Mouse (Mus musculus): ENCODE data around the gene Fam219a. TPM values are rescaled to one million over a fixed set of nuclear protein-coding genes. Genes with fewer than 3 reads are reported as not detected.

The Fam219a gene
- total and polyA plus RNA-seq, 2 experiments from 2014 or later: 2.3 to 4.0 TPM

DNA sequence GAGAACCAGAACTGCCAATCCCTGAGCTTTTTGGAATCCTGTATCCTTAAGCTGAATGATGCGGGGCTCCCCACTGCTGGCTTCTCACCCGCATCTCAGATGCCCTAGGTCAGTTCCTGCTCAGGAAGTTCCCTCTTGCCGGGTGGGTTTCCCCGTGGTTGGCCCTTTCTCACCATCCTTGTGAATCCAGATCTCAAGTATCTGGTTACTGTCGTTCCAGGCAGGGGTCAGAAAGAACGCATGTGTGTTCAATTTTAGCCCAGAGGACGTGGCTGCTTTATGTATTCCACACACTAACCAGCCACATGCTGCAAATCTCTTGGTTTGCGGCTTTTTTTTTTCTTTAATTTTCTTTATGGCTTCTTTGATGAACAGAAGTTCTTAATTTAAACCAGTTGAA is 55.6 kb downstream of the Fam219a start:
- 20% methylated on average over 8 of the region's 8 CpGs for WGBS
- Histone ChIP-seq H3K27ac (ENCODE audit: low read depth) (no peak overlapping the region), H3K4me2 (ENCODE audit: low read depth, low read length) (no peak overlapping the region), H3K27me3 (ENCODE audit: control insufficient read depth, insufficient read depth, low read length) (peaks cover 21% of the 10 kb centered on the region; the same call in 1 of the 2 replicates), H3K4me1 (ENCODE audit: control insufficient read depth, insufficient read depth) (no peaks in the 10 kb centered on the region), H3K9ac (replicated peaks; ENCODE audit: low read depth, low read length) (no peak overlapping the region), H3K36me3 (replicated peaks; ENCODE audit: control insufficient read depth, insufficient read depth, low read length) (no peaks in the 10 kb centered on the region), H3K9me3 (replicated peaks; ENCODE audit: control insufficient read depth, low read length) (no peaks in the 10 kb centered on the region), H3K4me3 (ENCODE audit: low read depth, low read length) (no peak overlapping the region)
- DNase-seq (ENCODE audit: low spot score): no peak
- no peak for TF ChIP-seq CTCF (IDR thresholded peaks at IDR 0.05; ENCODE audit: low read depth)
- no peak for TF ChIP-seq EP300 (IDR thresholded peaks at IDR 0.05; ENCODE audit: low read depth)
- no peak for ATAC-seq (ENCODE audit: insufficient read depth, low read depth)

DNA sequence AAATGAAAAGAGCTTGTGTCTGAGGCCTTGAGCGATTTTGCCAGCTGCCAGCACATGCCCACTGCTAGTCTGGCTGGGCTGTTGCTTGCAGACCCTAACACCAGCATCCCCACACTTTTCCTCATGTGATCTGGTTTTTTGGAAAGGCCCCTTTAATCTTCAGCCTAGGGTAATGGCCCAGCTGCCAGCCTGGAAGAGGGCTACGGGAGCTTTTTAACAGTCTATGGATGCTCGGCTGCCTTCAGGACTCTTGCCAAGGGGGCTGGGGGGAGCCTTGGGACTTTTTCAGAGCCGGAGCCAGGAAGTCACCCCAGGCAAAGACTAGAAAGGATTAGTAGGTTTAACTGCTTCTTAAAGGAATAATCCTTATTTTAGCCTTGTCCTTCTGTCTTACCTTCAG is 56.0 kb downstream of the Fam219a start:
- ATAC-seq (ENCODE audit: insufficient read depth, low read depth) (no peak), DNase-seq (ENCODE audit: low spot score) (no peak)
- Histone ChIP-seq H3K4me3 (ENCODE audit: low read depth, low read length) (no peak overlapping the region), H3K9ac (replicated peaks; ENCODE audit: low read depth, low read length) (no peak overlapping the region), H3K36me3 (replicated peaks; ENCODE audit: control insufficient read depth, insufficient read depth, low read length) (no peaks in the 10 kb centered on the region), H3K27me3 (ENCODE audit: control insufficient read depth, insufficient read depth, low read length) (peaks cover 25% of the 10 kb centered on the region), H3K9me3 (replicated peaks; ENCODE audit: control insufficient read depth, low read length) (no peaks in the 10 kb centered on the region), H3K4me2 (ENCODE audit: low read depth, low read length) (no peak overlapping the region), H3K4me1 (ENCODE audit: control insufficient read depth, insufficient read depth) (no peaks in the 10 kb centered on the region), H3K27ac (ENCODE audit: low read depth) (no peak overlapping the region)
- TF ChIP-seq EP300 (IDR thresholded peaks at IDR 0.05; ENCODE audit: low read depth) (no peak), CTCF (IDR thresholded peaks at IDR 0.05; ENCODE audit: low read depth) (no peak)
- WGBS: 36% methylated on average over 4 of the region's 4 CpGs

DNA sequence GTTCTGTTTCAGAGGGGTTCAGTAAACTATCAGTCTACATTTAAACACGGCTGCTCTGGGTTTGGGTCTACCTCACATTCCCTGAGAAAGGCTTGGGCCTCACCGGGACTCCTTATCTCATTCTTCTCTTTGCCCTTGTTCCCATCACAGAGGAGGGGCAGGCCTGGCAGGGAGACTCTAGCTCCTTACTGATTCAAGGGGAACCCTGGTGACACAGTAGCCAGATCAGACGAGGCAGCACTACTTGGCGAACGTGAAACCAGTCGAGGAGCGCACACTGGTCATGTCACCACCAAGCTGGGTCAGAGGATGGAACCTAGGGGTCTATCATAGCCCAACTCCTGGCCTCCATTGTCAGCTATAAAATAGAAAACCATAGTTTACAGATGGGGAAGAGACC is 61.3 kb downstream of the Fam219a start:
- Histone ChIP-seq H3K27ac (ENCODE audit: low read depth) (no peak overlapping the region), H3K27me3 (ENCODE audit: control insufficient read depth, insufficient read depth, low read length) (peaks cover 33% of the 10 kb centered on the region), H3K4me1 (ENCODE audit: control insufficient read depth, insufficient read depth) (peaks cover 14% of the 10 kb centered on the region), H3K4me3 (ENCODE audit: low read depth, low read length) (no peak overlapping the region), H3K4me2 (ENCODE audit: low read depth, low read length) (no peak overlapping the region), H3K9me3 (replicated peaks; ENCODE audit: control insufficient read depth, low read length) (no peaks in the 10 kb centered on the region), H3K9ac (replicated peaks; ENCODE audit: low read depth, low read length) (no peak overlapping the region), H3K36me3 (replicated peaks; ENCODE audit: control insufficient read depth, insufficient read depth, low read length) (no peaks in the 10 kb centered on the region)
- TF ChIP-seq CTCF (IDR thresholded peaks at IDR 0.05; ENCODE audit: low read depth) (no peak), EP300 (IDR thresholded peaks at IDR 0.05; ENCODE audit: low read depth) (no peak)
- 47% methylated on average over 7 of the region's 7 CpGs for WGBS
- ATAC-seq (ENCODE audit: insufficient read depth, low read depth): no peak
- DNase-seq (ENCODE audit: low spot score): no peak

DNA sequence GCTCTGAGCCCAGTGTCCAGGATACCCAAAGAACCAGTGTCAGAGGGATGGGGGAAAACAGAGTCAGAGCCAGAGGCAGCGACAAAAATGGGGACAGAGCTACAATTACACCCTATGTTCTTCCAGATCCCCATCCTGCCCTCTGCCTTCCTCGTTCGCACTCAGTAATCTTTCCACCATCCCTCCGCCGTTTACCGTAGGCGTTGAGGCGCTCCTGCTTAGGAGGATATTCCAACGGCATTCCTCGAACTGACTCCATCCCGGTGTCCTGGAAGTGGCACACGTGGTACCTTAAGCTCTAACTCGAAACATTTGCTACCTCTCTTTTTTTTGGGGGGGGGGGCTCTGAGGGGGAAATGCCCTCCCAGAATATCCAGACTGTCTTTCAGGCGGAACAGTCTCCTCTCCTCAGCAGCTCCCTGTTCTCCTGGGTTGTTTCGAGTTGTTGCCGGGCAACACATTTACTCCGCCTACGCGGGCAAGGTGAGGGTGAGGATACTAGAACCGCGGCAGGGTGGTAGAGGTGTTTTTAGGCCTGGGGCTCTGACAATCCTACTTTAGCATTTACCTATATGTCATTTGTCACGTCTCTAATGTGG is 61.9 kb downstream of the Fam219a start:
- H3K4me2 ChIP-seq (ENCODE audit: low read depth, low read length): peak overlapping the region; percentile 75

DNA sequence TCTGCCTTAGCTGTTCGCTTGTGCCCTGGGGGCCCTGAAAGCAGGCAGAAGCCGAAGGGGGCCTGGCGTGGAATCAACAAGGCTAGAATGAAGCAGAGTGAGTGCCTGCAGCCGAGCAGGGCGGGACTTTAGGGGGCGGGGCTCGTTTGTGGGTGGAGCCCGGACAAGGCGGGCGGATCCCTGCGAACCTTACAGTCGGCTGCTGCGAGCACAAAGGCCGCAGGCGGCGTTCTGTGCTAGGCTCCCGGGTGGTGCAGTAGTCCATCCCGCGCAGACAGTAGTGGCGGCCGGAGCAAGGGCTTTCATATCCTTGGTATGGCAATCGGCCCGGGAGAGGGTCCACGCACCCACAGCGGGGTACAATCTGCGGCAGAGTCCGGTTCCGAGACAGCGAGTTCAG is 62.4 kb downstream of the Fam219a start:
- Histone ChIP-seq H3K9me3 (replicated peaks; ENCODE audit: control insufficient read depth, low read length) (no peaks in the 10 kb centered on the region), H3K4me1 (ENCODE audit: control insufficient read depth, insufficient read depth) (peaks cover 21% of the 10 kb centered on the region), H3K9ac (replicated peaks; ENCODE audit: low read depth, low read length) (peak overlapping the region; percentile 46), H3K27ac (ENCODE audit: low read depth) (no peak overlapping the region), H3K27me3 (ENCODE audit: control insufficient read depth, insufficient read depth, low read length) (peaks cover 38% of the 10 kb centered on the region), H3K4me3 (ENCODE audit: low read depth, low read length) (peak overlapping the region; percentile 46), H3K4me2 (ENCODE audit: low read depth, low read length) (peak overlapping the region; percentile 75), H3K36me3 (replicated peaks; ENCODE audit: control insufficient read depth, insufficient read depth, low read length) (no peaks in the 10 kb centered on the region)
- ATAC-seq (ENCODE audit: insufficient read depth, low read depth): peak; percentile 59
- peak; percentile 66 for DNase-seq (ENCODE audit: low spot score)
- under 1% methylated on average over 29 of the region's 29 CpGs for WGBS
- TF ChIP-seq CTCF (IDR thresholded peaks at IDR 0.05; ENCODE audit: low read depth) (no peak), EP300 (IDR thresholded peaks at IDR 0.05; ENCODE audit: low read depth) (no peak)

More for the DNA sequence above, 61.9 kb downstream of the Fam219a start:
- TF ChIP-seq CTCF (IDR thresholded peaks at IDR 0.05; ENCODE audit: low read depth) (no peak), EP300 (IDR thresholded peaks at IDR 0.05; ENCODE audit: low read depth) (no peak)
- 8% methylated on average over 22 of the region's 22 CpGs for WGBS
- DNase-seq (ENCODE audit: low spot score) (no peak), ATAC-seq (ENCODE audit: insufficient read depth, low read depth) (no peak)
- peak overlapping the region; percentile 46 for H3K9ac ChIP-seq (replicated peaks; ENCODE audit: low read depth, low read length)
- H3K4me3 ChIP-seq (ENCODE audit: low read depth, low read length): peak overlapping the region; percentile 46
- H3K27me3 ChIP-seq (ENCODE audit: control insufficient read depth, insufficient read depth, low read length): peaks cover 33% of the 10 kb centered on the region
- H3K9me3 ChIP-seq (replicated peaks; ENCODE audit: control insufficient read depth, low read length): no peaks in the 10 kb centered on the region
- H3K4me1 ChIP-seq (ENCODE audit: control insufficient read depth, insufficient read depth): peaks cover 17% of the 10 kb centered on the region
- H3K36me3 ChIP-seq (replicated peaks; ENCODE audit: control insufficient read depth, insufficient read depth, low read length): no peaks in the 10 kb centered on the region
- H3K27ac ChIP-seq (ENCODE audit: low read depth): no peak overlapping the region

DNA sequence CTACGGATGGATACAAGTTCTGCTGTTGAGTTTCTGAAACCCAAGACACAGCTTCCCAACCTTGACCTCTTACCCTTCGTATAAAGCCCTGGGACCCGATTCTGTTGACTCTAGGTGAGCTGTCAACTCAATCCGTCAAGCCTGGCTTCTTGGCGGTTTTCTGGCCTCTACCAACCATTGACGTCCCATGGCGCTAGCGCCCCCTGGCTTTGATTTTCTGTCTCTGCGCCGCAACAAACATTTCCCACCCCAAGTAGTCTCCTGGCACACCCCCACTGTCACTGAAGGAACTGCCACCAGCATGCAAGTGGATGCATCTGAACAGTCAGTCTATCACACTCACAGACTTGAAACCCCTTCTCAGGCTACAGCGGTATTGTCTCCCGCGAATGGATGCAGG is 63.2 kb downstream of the Fam219a start:
- Histone ChIP-seq H3K4me1 (ENCODE audit: control insufficient read depth, insufficient read depth) (peaks cover 21% of the 10 kb centered on the region), H3K36me3 (replicated peaks; ENCODE audit: control insufficient read depth, insufficient read depth, low read length) (no peaks in the 10 kb centered on the region), H3K27ac (ENCODE audit: low read depth) (no peak overlapping the region), H3K9ac (replicated peaks; ENCODE audit: low read depth, low read length) (no peak overlapping the region), H3K4me2 (ENCODE audit: low read depth, low read length) (peak overlapping the region; percentile 75), H3K9me3 (replicated peaks; ENCODE audit: control insufficient read depth, low read length) (no peaks in the 10 kb centered on the region), H3K4me3 (ENCODE audit: low read depth, low read length) (peak overlapping the region; percentile 46; the same call in 1 of the 2 replicates), H3K27me3 (ENCODE audit: control insufficient read depth, insufficient read depth, low read length) (peaks cover 38% of the 10 kb centered on the region)
- DNase-seq (ENCODE audit: low spot score) (peak; percentile 41), ATAC-seq (ENCODE audit: insufficient read depth, low read depth) (no peak)
- WGBS: 14% methylated on average over 13 of the region's 13 CpGs
- TF ChIP-seq EP300 (IDR thresholded peaks at IDR 0.05; ENCODE audit: low read depth) (no peak), CTCF (IDR thresholded peaks at IDR 0.05; ENCODE audit: low read depth) (peak; percentile 58)

Measured in heart, postnatal 0 days (tissue).